Comparison of ENCODE assay signal across 15 mouse cellular contexts in genomic region chr13:57788299-57788698, GRCm38 (mm10).
DNase-seq lines count a peak whose midpoint lies in the region; TF ChIP-seq lines count a peak whose summit lies in the region.
"Had no signal": no experiment of that assay in that cellular context is flagged by ENCODE, and none has a peak within 500 bp of the region (broad histone marks: within the 10 kb centered on the region; RNA-seq: fewer than 3 reads in every experiment).

No protein-coding gene starts in this region.

- H3K9ac ChIP-seq in ES-Bruce4 (ENCODE audit: low read depth, poor library complexity, severe bottlenecking) = no peak overlapping the region
- H3K9ac ChIP-seq: forebrain, embryonic 12.5 days had no signal

- no peaks in the 10 kb centered on the region for H3K36me3 ChIP-seq in ES-Bruce4 (ENCODE audit: control insufficient read depth, insufficient read depth, low read length, poor library complexity, severe bottlenecking)
- H3K36me3 ChIP-seq: forebrain, embryonic 12.5 days; hindbrain, embryonic 10.5 days had no signal

- intact Hi-C loops in gastrocnemius, adult 2 months (cut with DNase I) = no loop called here
- intact Hi-C loops in gastrocnemius, postnatal 14 days (cut with DNase I; ENCODE audit: low total_unique reads) = no loop called here
- intact Hi-C loops in left cerebral cortex, adult 2 months (cut with DNase I) = no loop called here

- no peaks in the 10 kb centered on the region for H3K4me1 ChIP-seq in ES-Bruce4 (ENCODE audit: control insufficient read depth, insufficient read depth, low read length)
- H3K4me1 ChIP-seq in cortical plate, adult 2 months (ENCODE audit: control insufficient read depth, insufficient read depth, low read length) = peaks cover 7% of the 10 kb centered on the region

- TF ChIP-seq EP300 in ES-Bruce4 (IDR thresholded peaks at IDR 0.05; ENCODE audit: insufficient read depth, low read depth, low read length) = no peak

- peaks cover 3% of the 10 kb centered on the region; the same call in 1 of the 2 replicates for H3K9me3 ChIP-seq in ES-Bruce4 (replicated peaks; ENCODE audit: control insufficient read depth, insufficient read depth, low read length, poor library complexity, severe bottlenecking)

- H3K4me3 ChIP-seq in gastrocnemius, adult 2 months = no peak overlapping the region
- no peak overlapping the region for H3K4me3 ChIP-seq in left cerebral cortex, adult 2 months
- no peak overlapping the region for H3K4me3 ChIP-seq in ES-Bruce4 (ENCODE audit: low read depth, low read length)
- no peak overlapping the region for H3K4me3 ChIP-seq in cortical plate, adult 2 months (ENCODE audit: insufficient read depth, low read length)
- H3K4me3 ChIP-seq: forebrain, embryonic 12.5 days; hindbrain, embryonic 10.5 days had no signal

- TF ChIP-seq CTCF in gastrocnemius, adult 2 months (IDR thresholded peaks at IDR 0.05) = peak; percentile 12; the same call in 1 of the 2 replicates
- TF ChIP-seq CTCF in left cerebral cortex, adult 2 months (IDR thresholded peaks at IDR 0.05) = peak; percentile 30
- peak; percentile 21 for TF ChIP-seq CTCF in ES-Bruce4 (IDR thresholded peaks at IDR 0.05; ENCODE audit: low read depth, low read length)
- TF ChIP-seq CTCF in cortical plate, adult 2 months (IDR thresholded peaks at IDR 0.05; ENCODE audit: extremely low read depth, insufficient read depth, low read length) = 0 out of 2 replicates have a peak, but pooled peaks have one; percentile 4

- H3K27ac ChIP-seq in gastrocnemius, adult 2 months = no peak overlapping the region
- no peak overlapping the region for H3K27ac ChIP-seq in left cerebral cortex, adult 2 months
- H3K27ac ChIP-seq in ES-Bruce4 (ENCODE audit: insufficient read depth, low read length) = no peak overlapping the region
- H3K27ac ChIP-seq in cortical plate, adult 2 months (ENCODE audit: insufficient read depth, low read length) = no peak overlapping the region
- H3K27ac ChIP-seq: forebrain, embryonic 12.5 days had no signal

- DNase-seq in gastrocnemius, adult 2 months = no peak
- DNase-seq in gastrocnemius, postnatal 14 days = no peak
- no peak for DNase-seq in left cerebral cortex, adult 2 months (ENCODE audit: extremely low spot score in 1 of 2, low spot score in 2 of 2)
- no peak for DNase-seq in left cerebral cortex, adult 8-10 months (ENCODE audit: low spot score in 2 of 2)
- no peak for DNase-seq in adrenal gland, postnatal 36 days
- DNase-seq: adrenal gland, postnatal 10 days; cerebellum, adult 11 months; gastrocnemius, postnatal 25 days; lung, adult 2 months; lung, postnatal 36 days; thymus, postnatal 25 days had no signal

- H3K27me3 ChIP-seq in ES-Bruce4 (ENCODE audit: control insufficient read depth, insufficient read depth, low read length, poor library complexity, severe bottlenecking) = no peaks in the 10 kb centered on the region
- H3K27me3 ChIP-seq: forebrain, embryonic 12.5 days had no signal

- no peak for TF ChIP-seq POLR2A in ES-Bruce4 (IDR thresholded peaks at IDR 0.05; ENCODE audit: insufficient read depth, low read length)
- TF ChIP-seq POLR2A in cortical plate, adult 2 months (IDR thresholded peaks at IDR 0.05; ENCODE audit: extremely low read depth, insufficient read depth, low read length) = no peak
